Mouse (Mus musculus) lung, adult 2 months (tissue): Measurements from ENCODE around the gene Ppp1r14a.

ENCODE experiments used
- CTCF ChIP-seq: fragments of 200-500 bp; IDR thresholded peaks from 2 replicates; pipeline ENCODE4 v1.5.1; 2011; ENCODE audit warnings: mild to moderate bottlenecking, low read length, control low read depth; ENCODE audit not compliant: insufficient read depth
- POLR2A ChIP-seq: fragments of 200-500 bp; IDR thresholded peaks from 2 replicates; pipeline ENCODE4 v1.6.1; 2011; ENCODE audit warnings: low read depth, mild to moderate bottlenecking, control low read depth, low read length, borderline replicate concordance; ENCODE audit errors: extremely low read depth

GRCm38 (mm10) chr7:29327087-29327486, 38.0 kb downstream of the Ppp1r14a start:
- TF ChIP-seq CTCF (no peak), POLR2A (no peak)
